Comparison of ENCODE assay signal across 18 mouse cellular contexts in the genomic region with DNA sequence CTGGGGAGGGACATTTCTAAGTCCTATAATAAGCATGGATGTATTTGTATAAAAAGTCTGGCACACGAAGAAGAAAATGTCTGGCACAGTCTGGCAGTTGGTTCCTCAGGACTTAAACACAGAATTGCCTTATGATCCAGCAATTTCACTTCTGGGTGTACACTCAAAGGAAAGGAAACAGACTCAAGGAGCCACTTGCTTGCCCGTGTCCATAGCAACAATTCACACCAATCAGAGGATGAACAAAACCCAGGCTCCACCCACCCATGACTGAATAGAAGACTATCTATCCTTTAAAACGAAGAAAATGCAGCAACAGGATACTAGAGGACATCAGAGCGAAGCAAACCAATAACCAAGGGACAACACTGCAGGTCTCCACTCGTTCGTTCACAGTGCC. TPM values are rescaled to one million over a fixed set of nuclear protein-coding genes. Genes with fewer than 3 reads are reported as not detected.
DNase-seq lines count a peak whose midpoint lies in the region; ATAC-seq and TF ChIP-seq lines count a peak whose summit lies in the region.
"Had no signal": no experiment of that assay in that cellular context is flagged by ENCODE, and none has a peak within 500 bp of the region (broad histone marks: within the 10 kb centered on the region; RNA-seq: fewer than 3 reads in every experiment).

No protein-coding gene starts in this region.

- WGBS in forebrain, embryonic 15.5 days: 64% methylated on average over 6 of the region's 6 CpGs
- WGBS in forebrain, embryonic 10.5 days: 80% methylated on average over 6 of the region's 6 CpGs
- 56% methylated on average over 6 of the region's 6 CpGs for WGBS in neural tube, embryonic 15.5 days

- no peaks in the 10 kb centered on the region for H3K9me3 ChIP-seq in forebrain, embryonic 15.5 days
- H3K9me3 ChIP-seq in forebrain, embryonic 10.5 days: no peaks in the 10 kb centered on the region
- no peaks in the 10 kb centered on the region for H3K9me3 ChIP-seq in neural tube, embryonic 15.5 days (replicated peaks)
- H3K9me3 ChIP-seq: heart, embryonic 15.5 days; limb, embryonic 13.5 days; stomach, embryonic 15.5 days had no signal

- peaks cover 71% of the 10 kb centered on the region for H3K4me1 ChIP-seq in forebrain, embryonic 15.5 days
- peaks cover 70% of the 10 kb centered on the region for H3K4me1 ChIP-seq in forebrain, embryonic 10.5 days
- H3K4me1 ChIP-seq in neural tube, embryonic 15.5 days: peaks cover 80% of the 10 kb centered on the region
- H3K4me1 ChIP-seq: stomach, embryonic 15.5 days had no signal

- no peak overlapping the region for H3K4me3 ChIP-seq in forebrain, embryonic 15.5 days
- no peak overlapping the region for H3K4me3 ChIP-seq in forebrain, embryonic 10.5 days
- H3K4me3 ChIP-seq in layer of hippocampus, adult 2 months: no peak overlapping the region
- H3K4me3 ChIP-seq in neural tube, embryonic 15.5 days (replicated peaks): no peak overlapping the region
- H3K4me3 ChIP-seq: heart, embryonic 15.5 days; limb, embryonic 13.5 days; stomach, embryonic 15.5 days had no signal

- H3K36me3 ChIP-seq in forebrain, embryonic 15.5 days: no peaks in the 10 kb centered on the region
- H3K36me3 ChIP-seq in forebrain, embryonic 10.5 days (replicated peaks): no peaks in the 10 kb centered on the region
- H3K36me3 ChIP-seq in neural tube, embryonic 15.5 days: no peaks in the 10 kb centered on the region
- H3K36me3 ChIP-seq: heart, embryonic 15.5 days; limb, embryonic 13.5 days; stomach, embryonic 15.5 days had no signal

- no peak for TF ChIP-seq CTCF in layer of hippocampus, adult 2 months (conservative IDR thresholded peaks at IDR 0.05)

- H3K27ac ChIP-seq in forebrain, embryonic 15.5 days (replicated peaks): peak overlapping the region; percentile 41; the same call in 1 of the 2 replicates
- H3K27ac ChIP-seq in forebrain, embryonic 10.5 days: no peak overlapping the region
- H3K27ac ChIP-seq in layer of hippocampus, adult 2 months: peak overlapping the region; percentile 91
- peak overlapping the region; percentile 76 for H3K27ac ChIP-seq in neural tube, embryonic 15.5 days (replicated peaks)
- H3K27ac ChIP-seq: heart, embryonic 15.5 days; limb, embryonic 13.5 days; liver, embryonic 14.5 days; stomach, embryonic 15.5 days had no signal

- H3K9ac ChIP-seq in forebrain, embryonic 15.5 days (replicated peaks): no peak overlapping the region
- no peak overlapping the region for H3K9ac ChIP-seq in neural tube, embryonic 15.5 days (replicated peaks)
- H3K9ac ChIP-seq: heart, embryonic 15.5 days; limb, embryonic 13.5 days; liver, embryonic 14.5 days; stomach, embryonic 15.5 days had no signal

- no peak overlapping the region for H3K4me2 ChIP-seq in forebrain, embryonic 15.5 days (replicated peaks)
- no peak overlapping the region for H3K4me2 ChIP-seq in neural tube, embryonic 15.5 days
- H3K4me2 ChIP-seq: heart, embryonic 15.5 days; limb, embryonic 13.5 days; stomach, embryonic 15.5 days had no signal

- no peak for DNase-seq in forebrain, embryonic 10.5 days (ENCODE audit: extremely low spot score, low spot score)
- peak in 1 of 2 experiments; percentile 72 for DNase-seq in layer of hippocampus, adult 2 months (ENCODE audit: low spot score in 2 of 2)
- DNase-seq in layer of hippocampus, postnatal 36 days: no peak
- DNase-seq in right cerebral cortex, adult 18-20 months: peak; percentile 59
- no peak for DNase-seq in right cerebral cortex, postnatal 4 days
- no peak for DNase-seq in kidney, postnatal 14 days
- DNase-seq: adrenal gland, adult 2 months; cerebellum, adult 11 months; cerebellum, postnatal 25 days; kidney, adult 18-20 months; kidney, postnatal 25 days had no signal

- no peaks in the 10 kb centered on the region for H3K27me3 ChIP-seq in forebrain, embryonic 15.5 days
- H3K27me3 ChIP-seq in forebrain, embryonic 10.5 days (ENCODE audit: poor library complexity, severe bottlenecking): peaks cover 53% of the 10 kb centered on the region
- H3K27me3 ChIP-seq in neural tube, embryonic 15.5 days (replicated peaks): no peaks in the 10 kb centered on the region
- H3K27me3 ChIP-seq: stomach, embryonic 15.5 days had no signal

- ATAC-seq in forebrain, embryonic 15.5 days (replicated peaks): no peak; the same call in 1 of the 2 replicates
- no peak for ATAC-seq in neural tube, embryonic 15.5 days (ENCODE audit: low FRiP score)

RNA-seq across cellular contexts. Expression of gene Slit1, which starts 48.4 kb away (rescaled TPM):
- 17.5 and 21.0 TPM in 2 replicates for polyA plus RNA-seq in forebrain, embryonic 15.5 days (2015; fragmentation: Nextera tagmentation; extraction: Ambion mirVana)
- 0.73 and 1.4 TPM in 2 replicates for polyA plus RNA-seq in forebrain, embryonic 10.5 days (2016; fragmentation: Nextera tagmentation; extraction: Ambion mirVana)
- total RNA-seq in layer of hippocampus, adult 2 months (2021): 100 to 1,000 TPM; 232 to 244 TPM
- total RNA-seq in layer of hippocampus, postnatal 36 days (2021): 100 to 1,000 TPM; 212 to 242 TPM
- 32.8 and 36.8 TPM in 2 replicates for polyA plus RNA-seq in neural tube, embryonic 15.5 days (2015; fragmentation: Nextera tagmentation; extraction: Ambion mirVana)
- total RNA-seq: hematopoietic stem cell, adult 5-6 weeks had no signal
